Comparison of ENCODE assay signal across 20 mouse cellular contexts in genomic region chr5:17210723-17211245, GRCm38 (mm10).
DNase-seq lines count a peak whose midpoint lies in the region; ATAC-seq and TF ChIP-seq lines count a peak whose summit lies in the region.
"Had no signal": no experiment of that assay in that cellular context is flagged by ENCODE, and none has a peak within 500 bp of the region (broad histone marks: within the 10 kb centered on the region; RNA-seq: fewer than 3 reads in every experiment).

No protein-coding gene starts in this region.

- H3K27me3 ChIP-seq in embryonic facial prominence, embryonic 11.5 days (ENCODE audit: control insufficient read depth, insufficient read depth, low read length) = no peaks in the 10 kb centered on the region
- H3K27me3 ChIP-seq in embryonic facial prominence, embryonic 10.5 days (replicated peaks; ENCODE audit: low read depth, poor library complexity, severe bottlenecking) = no peaks in the 10 kb centered on the region
- H3K27me3 ChIP-seq in kidney, embryonic 16.5 days (ENCODE audit: insufficient read depth, low read length) = no peaks in the 10 kb centered on the region
- H3K27me3 ChIP-seq in neural tube, embryonic 15.5 days (replicated peaks) = no peaks in the 10 kb centered on the region
- H3K27me3 ChIP-seq: forebrain, embryonic 15.5 days; limb, embryonic 12.5 days had no signal

- no peaks in the 10 kb centered on the region for H3K9me3 ChIP-seq in embryonic facial prominence, embryonic 11.5 days (replicated peaks; ENCODE audit: control insufficient read depth, low read length)
- no peaks in the 10 kb centered on the region for H3K9me3 ChIP-seq in embryonic facial prominence, embryonic 10.5 days
- H3K9me3 ChIP-seq in kidney, embryonic 16.5 days (ENCODE audit: low read length) = no peaks in the 10 kb centered on the region
- no peaks in the 10 kb centered on the region for H3K9me3 ChIP-seq in neural tube, embryonic 15.5 days (replicated peaks)
- H3K9me3 ChIP-seq: forebrain, embryonic 15.5 days; heart, embryonic 10.5 days; limb, embryonic 12.5 days had no signal

- no peaks in the 10 kb centered on the region for H3K36me3 ChIP-seq in embryonic facial prominence, embryonic 11.5 days (replicated peaks; ENCODE audit: control insufficient read depth, insufficient read depth, low read depth, low read length)
- H3K36me3 ChIP-seq in embryonic facial prominence, embryonic 10.5 days (replicated peaks) = no peaks in the 10 kb centered on the region
- H3K36me3 ChIP-seq in kidney, embryonic 16.5 days (ENCODE audit: insufficient read depth, low read length) = no peaks in the 10 kb centered on the region
- no peaks in the 10 kb centered on the region for H3K36me3 ChIP-seq in neural tube, embryonic 15.5 days
- H3K36me3 ChIP-seq: forebrain, embryonic 15.5 days; heart, embryonic 10.5 days; limb, embryonic 12.5 days had no signal

- TF ChIP-seq CTCF in embryonic fibroblast, embryonic 13.5 days (IDR thresholded peaks at IDR 0.05; ENCODE audit: borderline replicate concordance, insufficient read depth, low read length) = no peak

- no peak overlapping the region for H3K27ac ChIP-seq in embryonic facial prominence, embryonic 11.5 days (replicated peaks; ENCODE audit: low read depth, low read length)
- H3K27ac ChIP-seq in embryonic facial prominence, embryonic 10.5 days (replicated peaks) = no peak overlapping the region
- 0 out of 2 replicates have a peak overlapping the region, but pooled peaks have one; percentile 6 for H3K27ac ChIP-seq in kidney, embryonic 16.5 days (ENCODE audit: low read length)
- peak overlapping the region; percentile 26 for H3K27ac ChIP-seq in embryonic fibroblast, embryonic 13.5 days (ENCODE audit: insufficient read depth, low read length)
- no peak overlapping the region for H3K27ac ChIP-seq in neural tube, embryonic 15.5 days (replicated peaks)
- H3K27ac ChIP-seq: forebrain, embryonic 15.5 days; heart, embryonic 10.5 days; left cerebral cortex, adult 2 months; limb, embryonic 12.5 days had no signal

- no peak overlapping the region for H3K9ac ChIP-seq in embryonic facial prominence, embryonic 11.5 days (replicated peaks; ENCODE audit: low read length)
- no peak overlapping the region for H3K9ac ChIP-seq in kidney, embryonic 16.5 days (replicated peaks; ENCODE audit: low read length)
- H3K9ac ChIP-seq in neural tube, embryonic 15.5 days (replicated peaks) = no peak overlapping the region
- H3K9ac ChIP-seq: forebrain, embryonic 15.5 days; limb, embryonic 12.5 days had no signal

- no peak overlapping the region for H3K4me3 ChIP-seq in embryonic facial prominence, embryonic 11.5 days (ENCODE audit: low read depth, low read length)
- no peak overlapping the region for H3K4me3 ChIP-seq in embryonic facial prominence, embryonic 10.5 days
- H3K4me3 ChIP-seq in kidney, embryonic 16.5 days (ENCODE audit: low read length) = no peak overlapping the region
- H3K4me3 ChIP-seq in embryonic fibroblast, embryonic 13.5 days (ENCODE audit: insufficient read depth, low read length) = no peak overlapping the region
- no peak overlapping the region for H3K4me3 ChIP-seq in neural tube, embryonic 15.5 days (replicated peaks)
- H3K4me3 ChIP-seq: forebrain, embryonic 15.5 days; heart, embryonic 10.5 days; left cerebral cortex, adult 2 months; limb, embryonic 12.5 days had no signal

- DNase-seq in embryonic facial prominence, embryonic 11.5 days (ENCODE audit: low spot score) = peak; percentile 22
- DNase-seq in embryonic facial prominence, embryonic 10.5 days (ENCODE audit: low spot score) = no peak
- no peak for DNase-seq in kidney, adult 11 months
- peak; percentile 5 for DNase-seq in 3T3-L1 (ENCODE audit: low read depth, low spot score)
- no peak for DNase-seq in frontal cortex, adult 2 months (ENCODE audit: extremely low spot score in 1 of 2, low spot score in 1 of 2)
- DNase-seq: adrenal gland, adult 8-10 months; cerebellum, adult 2 months; heart, postnatal 14 days; lung, adult 18-20 months; midbrain, embryonic 14.5 days; thymus, postnatal 4 days had no signal

- no peak overlapping the region for H3K4me2 ChIP-seq in embryonic facial prominence, embryonic 11.5 days (ENCODE audit: low read depth, low read length)
- H3K4me2 ChIP-seq in kidney, embryonic 16.5 days (replicated peaks; ENCODE audit: low read depth, low read length) = no peak overlapping the region
- H3K4me2 ChIP-seq in neural tube, embryonic 15.5 days = no peak overlapping the region
- H3K4me2 ChIP-seq: forebrain, embryonic 15.5 days; limb, embryonic 12.5 days had no signal

- no peak for TF ChIP-seq POLR2A in embryonic fibroblast, embryonic 13.5 days (IDR thresholded peaks at IDR 0.05; ENCODE audit: low read depth, low read length)

- ATAC-seq in embryonic facial prominence, embryonic 11.5 days (replicated peaks; ENCODE audit: insufficient number of reproducible peaks, low FRiP score, low TSS enrichment, low read depth) = no peak
- ATAC-seq in kidney, embryonic 16.5 days (ENCODE audit: low FRiP score, low TSS enrichment) = no peak
- ATAC-seq in neural tube, embryonic 15.5 days (ENCODE audit: low FRiP score) = no peak
- ATAC-seq: forebrain, embryonic 15.5 days; hindbrain, embryonic 16.5 days; intestine, postnatal 0 days had no signal

- WGBS in embryonic facial prominence, embryonic 11.5 days = 55% methylated on average over 6 of the region's 6 CpGs
- 65% methylated on average over 6 of the region's 6 CpGs for WGBS in embryonic facial prominence, embryonic 10.5 days
- WGBS in kidney, embryonic 16.5 days = 49% methylated on average over 6 of the region's 6 CpGs
- WGBS in neural tube, embryonic 15.5 days = 72% methylated on average over 6 of the region's 6 CpGs

- H3K4me1 ChIP-seq in embryonic facial prominence, embryonic 11.5 days (ENCODE audit: control insufficient read depth, insufficient read depth, low read length) = no peaks in the 10 kb centered on the region
- H3K4me1 ChIP-seq in embryonic facial prominence, embryonic 10.5 days = no peaks in the 10 kb centered on the region; the same call in 1 of the 2 replicates
- H3K4me1 ChIP-seq in kidney, embryonic 16.5 days (ENCODE audit: insufficient read depth, low read length) = 0 out of 2 replicates have a peak, but pooled peaks cover 2% of the 10 kb centered on the region
- peaks cover 2% of the 10 kb centered on the region; the same call in 1 of the 2 replicates for H3K4me1 ChIP-seq in embryonic fibroblast, embryonic 13.5 days (ENCODE audit: control insufficient read depth, insufficient read depth, low read length)
- no peaks in the 10 kb centered on the region for H3K4me1 ChIP-seq in neural tube, embryonic 15.5 days
- H3K4me1 ChIP-seq: forebrain, embryonic 15.5 days; heart, embryonic 10.5 days had no signal

Comparison
In these comparisons a context has a peak if more than half of its experiments do, and no peak if none do; other contexts are left out.
1. DNase-seq: peak in embryonic facial prominence, embryonic 11.5 days (single experiment) and 3T3-L1 (single experiment); none in embryonic facial prominence, embryonic 10.5 days (single experiment), kidney, adult 11 months (single experiment) and frontal cortex, adult 2 months (0 of 2).
2. H3K27ac ChIP-seq: peak in kidney, embryonic 16.5 days (single experiment) and embryonic fibroblast, embryonic 13.5 days (single experiment); none in embryonic facial prominence, embryonic 11.5 days (single experiment), embryonic facial prominence, embryonic 10.5 days (single experiment) and neural tube, embryonic 15.5 days (single experiment).